Mouse (Mus musculus): ENCODE results near the gene Dapk1.

- TF ChIP-seq GATA1 (IDR thresholded peaks at IDR 0.05; ENCODE audit: borderline replicate concordance, low read length) (no peak), FLI1 (IDR thresholded peaks at IDR 0.05; ENCODE audit: low read length) (no peak)
Measured at GRCm38 (mm10) chr13:60748556-60748955, 146.8 kb downstream of the Dapk1 start.
